Mouse (Mus musculus) intestine, embryonic 14.5 days (tissue): ENCODE data around the gene Vldlr. TPM values are rescaled to one million over a fixed set of nuclear protein-coding genes. Genes with fewer than 3 reads are reported as not detected.

Experiments used
- ATAC-seq: fragments of 200-750 bp; cut with Nextera tagmentation; replicated peaks from 2 replicates; pipeline ENCODE4 v1.8.0; 2017; ENCODE audit warnings: low read depth, moderate number of reproducible peaks, moderate TSS enrichment, moderate library complexity; ENCODE audit not compliant: low FRiP score, low TSS enrichment
- DNase-seq: peaks from one replicate; pipeline ENCODE4 v3.0.0-alpha.2; 2018; ENCODE audit warnings: low spot score
- H3K27ac ChIP-seq: fragments of 300-500 bp; sonication (generic); 2 replicates; pipeline ENCODE4 v1.5.1; 2014; ENCODE audit warnings: low read depth, mild to moderate bottlenecking, control low read depth
- H3K27me3 ChIP-seq: fragments of 300-500 bp; sonication (generic); replicated peaks from 2 replicates; pipeline ENCODE4 v1.6.1; 2014; ENCODE audit warnings: low read length, control low read depth; ENCODE audit not compliant: control insufficient read depth, insufficient read depth
- H3K36me3 ChIP-seq: fragments of 300-500 bp; sonication (generic); 2 replicates; pipeline ENCODE4 v1.6.1; 2014; ENCODE audit warnings: low read length, control low read depth; ENCODE audit not compliant: control insufficient read depth, insufficient read depth
- H3K4me1 ChIP-seq: fragments of 300-500 bp; sonication (generic); replicated peaks from 2 replicates; pipeline ENCODE4 v1.6.1; 2014; ENCODE audit warnings: low read length, control low read depth, mixed read lengths; ENCODE audit not compliant: control insufficient read depth, insufficient read depth
- H3K4me2 ChIP-seq: fragments of 300-500 bp; sonication (generic); 2 replicates; pipeline ENCODE4 v1.6.1; 2014; ENCODE audit warnings: low read length
- H3K4me3 ChIP-seq: fragments of 300-500 bp; sonication (generic); 2 replicates; pipeline ENCODE4 v1.5.1; 2014; ENCODE audit warnings: low read depth, low read length, control low read depth, mixed read lengths
- H3K9ac ChIP-seq: fragments of 300-500 bp; sonication (generic); 2 replicates; pipeline ENCODE4 v1.6.1; 2014; ENCODE audit warnings: mild to moderate bottlenecking, low read length
- H3K9me3 ChIP-seq: fragments of 300-500 bp; sonication (generic); 2 replicates; pipeline ENCODE4 v1.6.1; 2016; ENCODE audit warnings: low read length, control low read depth; ENCODE audit not compliant: control insufficient read depth
- WGBS: fragments of 180-500 bp; shearing (Covaris S2); extraction: QIAGEN DNeasy Blood & Tissue Kit; methylation state at CpG from one replicate; pipeline ENCODE4 v1.1.7; 2014; 5-methylcytosine and 5-hydroxymethylcytosine counted together
- polyA plus RNA-seq: library from polyadenylated mRNA; unstranded; fragments of >200 nt; fragmentation: Nextera tagmentation; extraction: Ambion mirVana; gene quantifications from 2 replicates; pipeline ENCODE4 v1.2.1, GENCODE M21; 2014

The Vldlr gene
- polyA plus RNA-seq, 1 experiment from 2014 or later, result 5.6 TPM

- H3K9ac ChIP-seq, result no peak overlapping the region
- no peak overlapping the region for H3K27ac ChIP-seq
- 78% methylated on average over 6 of the region's 6 CpGs for whole genome bisulfite sequencing
- no peak overlapping the region for H3K4me2 ChIP-seq
- H3K4me1 ChIP-seq, result peaks cover 5% of the 10 kb centered on the region; the same call in 1 of the 2 replicates
- H3K9me3 ChIP-seq, result no peaks in the 10 kb centered on the region
- H3K36me3 ChIP-seq, result no peaks in the 10 kb centered on the region
- DNase-seq (no peak), ATAC-seq (no peak)
- no peaks in the 10 kb centered on the region; the same call in 1 of the 2 replicates for H3K27me3 ChIP-seq
- no peak overlapping the region for H3K4me3 ChIP-seq
Observed at GRCm38 (mm10) chr19:27223046-27223445, 6.8 kb downstream of the Vldlr start.

- Histone ChIP-seq H3K9ac (no peak overlapping the region), H3K27me3 (no peaks in the 10 kb centered on the region; the same call in 1 of the 2 replicates), H3K4me3 (no peak overlapping the region), H3K36me3 (no peaks in the 10 kb centered on the region), H3K9me3 (no peaks in the 10 kb centered on the region), H3K4me1 (no peaks in the 10 kb centered on the region), H3K27ac (no peak overlapping the region), H3K4me2 (no peak overlapping the region)
- ATAC-seq, result no peak
- DNase-seq, result no peak
- WGBS, result 89% methylated on average over 1 of the region's 1 CpGs
Observed at GRCm38 (mm10) chr19:27224356-27224755, 8.1 kb downstream of the Vldlr start.

GRCm38 (mm10) chr19:27226626-27227025, 10.3 kb downstream of the Vldlr start:
- H3K4me2 ChIP-seq, result no peak overlapping the region
- H3K36me3 ChIP-seq, result no peaks in the 10 kb centered on the region
- 53% methylated on average over 3 of the region's 3 CpGs for WGBS
- DNase-seq, result no peak
- no peaks in the 10 kb centered on the region for H3K9me3 ChIP-seq
- H3K27me3 ChIP-seq, result no peaks in the 10 kb centered on the region
- H3K4me1 ChIP-seq, result no peaks in the 10 kb centered on the region
- H3K9ac ChIP-seq, result no peak overlapping the region
- no peak for ATAC-seq
- no peak overlapping the region for H3K4me3 ChIP-seq
- H3K27ac ChIP-seq, result no peak overlapping the region

- H3K4me2 ChIP-seq, result no peak overlapping the region
- H3K9me3 ChIP-seq, result no peaks in the 10 kb centered on the region
- H3K36me3 ChIP-seq, result no peaks in the 10 kb centered on the region
- WGBS, result 54% methylated on average over 4 of the region's 4 CpGs
- ATAC-seq, result no peak
- no peak overlapping the region for H3K4me3 ChIP-seq
- H3K27ac ChIP-seq, result no peak overlapping the region
- no peaks in the 10 kb centered on the region for H3K27me3 ChIP-seq
- H3K4me1 ChIP-seq, result no peaks in the 10 kb centered on the region
- H3K9ac ChIP-seq, result no peak overlapping the region
- no peak for DNase-seq
Observed at GRCm38 (mm10) chr19:27227131-27227530, 10.8 kb downstream of the Vldlr start.

- no peak for ATAC-seq
- H3K27me3 ChIP-seq, result no peaks in the 10 kb centered on the region
- H3K9me3 ChIP-seq, result no peaks in the 10 kb centered on the region
- 92% methylated on average over 1 of the region's 1 CpGs for WGBS
- no peaks in the 10 kb centered on the region for H3K4me1 ChIP-seq
- no peak overlapping the region for H3K9ac ChIP-seq
- H3K27ac ChIP-seq, result no peak overlapping the region
- H3K4me3 ChIP-seq, result no peak overlapping the region
- H3K36me3 ChIP-seq, result no peaks in the 10 kb centered on the region
- no peak for DNase-seq
- H3K4me2 ChIP-seq, result no peak overlapping the region
Observed at GRCm38 (mm10) chr19:27228254-27228653, 12.0 kb downstream of the Vldlr start.

- no peak overlapping the region for H3K27ac ChIP-seq
- H3K4me1 ChIP-seq, result no peaks in the 10 kb centered on the region
- H3K9ac ChIP-seq, result no peak overlapping the region
- no peaks in the 10 kb centered on the region for H3K9me3 ChIP-seq
- ATAC-seq, result no peak
- WGBS, result 76% methylated on average over 2 of the region's 2 CpGs
- H3K36me3 ChIP-seq, result no peaks in the 10 kb centered on the region
- no peak overlapping the region for H3K4me2 ChIP-seq
- no peak overlapping the region for H3K4me3 ChIP-seq
- DNase-seq, result no peak
- H3K27me3 ChIP-seq, result no peaks in the 10 kb centered on the region
Observed at GRCm38 (mm10) chr19:27233386-27233785, 17.1 kb downstream of the Vldlr start.

- no peak for DNase-seq
- WGBS, result 95% methylated on average over 4 of the region's 4 CpGs
- H3K36me3 ChIP-seq, result peaks cover 12% of the 10 kb centered on the region; the same call in 1 of the 2 replicates
- H3K27ac ChIP-seq, result no peak overlapping the region
- no peak overlapping the region for H3K9ac ChIP-seq
- no peak overlapping the region for H3K4me2 ChIP-seq
- no peaks in the 10 kb centered on the region for H3K4me1 ChIP-seq
- no peaks in the 10 kb centered on the region for H3K27me3 ChIP-seq
- ATAC-seq, result no peak
- H3K4me3 ChIP-seq, result no peak overlapping the region
- H3K9me3 ChIP-seq, result no peaks in the 10 kb centered on the region
Observed at GRCm38 (mm10) chr19:27239913-27240312, 23.6 kb downstream of the Vldlr start.

- ATAC-seq, result no peak
- Histone ChIP-seq H3K9ac (no peak overlapping the region), H3K4me3 (no peak overlapping the region), H3K4me2 (no peak overlapping the region), H3K9me3 (no peaks in the 10 kb centered on the region), H3K27me3 (no peaks in the 10 kb centered on the region), H3K27ac (no peak overlapping the region), H3K4me1 (no peaks in the 10 kb centered on the region), H3K36me3 (peaks cover 22% of the 10 kb centered on the region; the same call in 1 of the 2 replicates)
- 81% methylated on average over 4 of the region's 4 CpGs for WGBS
- no peak for DNase-seq
Observed at GRCm38 (mm10) chr19:27243527-27243926, 27.2 kb downstream of the Vldlr start.

- 84% methylated on average over 5 of the region's 5 CpGs for WGBS
- Histone ChIP-seq H3K4me3 (no peak overlapping the region), H3K36me3 (no peaks in the 10 kb centered on the region), H3K27ac (no peak overlapping the region), H3K27me3 (no peaks in the 10 kb centered on the region), H3K4me2 (no peak overlapping the region), H3K4me1 (no peaks in the 10 kb centered on the region), H3K9me3 (no peaks in the 10 kb centered on the region), H3K9ac (no peak overlapping the region)
- ATAC-seq (no peak), DNase-seq (no peak)
Observed at GRCm38 (mm10) chr19:27254756-27255155, 38.5 kb downstream of the Vldlr start.
